Comparison of ENCODE assay signal across 9 mouse cellular contexts in the genomic region with DNA sequence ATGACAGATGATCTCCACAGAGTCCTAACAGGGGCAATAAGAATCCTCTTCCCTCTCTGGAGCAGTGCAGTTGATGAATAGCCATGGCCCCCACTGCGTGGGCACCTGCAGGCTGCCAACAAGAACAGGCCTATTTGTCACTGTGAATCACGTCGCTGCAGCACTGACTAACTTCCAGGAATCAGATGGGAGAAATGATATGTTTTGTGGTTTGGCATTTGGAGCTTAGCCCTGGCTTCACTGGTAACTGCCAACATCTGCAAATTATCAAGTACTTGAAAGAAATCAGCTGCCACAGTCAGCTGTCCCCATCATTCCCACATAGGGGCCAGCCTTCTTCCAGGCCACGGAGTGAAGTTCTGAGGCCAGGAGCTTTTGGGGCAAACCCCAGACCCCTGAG.
A peak's percentile ranks its signal among the peaks of the same experiment; 100 is the strongest.
DNase-seq lines count a peak whose midpoint lies in the region; ATAC-seq and TF ChIP-seq lines count a peak whose summit lies in the region.
"Had no signal": no experiment of that assay in that cellular context is flagged by ENCODE, and none has a peak within 500 bp of the region (broad histone marks: within the 10 kb centered on the region; RNA-seq: fewer than 3 reads in every experiment).

No protein-coding gene starts in this region.

- H3K27me3 ChIP-seq in hindbrain, embryonic 13.5 days, result no peaks in the 10 kb centered on the region
- H3K27me3 ChIP-seq in hindbrain, embryonic 14.5 days (ENCODE audit: control insufficient read depth, insufficient read depth, low read length), result no peaks in the 10 kb centered on the region
- no peaks in the 10 kb centered on the region for H3K27me3 ChIP-seq in C2C12 (ENCODE audit: control insufficient read depth, insufficient read depth, insufficient read length)
- no peaks in the 10 kb centered on the region for H3K27me3 ChIP-seq in heart, embryonic 11.5 days (ENCODE audit: control insufficient read depth, insufficient read depth, low read length)
- H3K27me3 ChIP-seq: midbrain, embryonic 12.5 days had no signal

- DNase-seq in hindbrain, embryonic 14.5 days (ENCODE audit: low spot score), result no peak
- peak; percentile 68 to 71 for DNase-seq in adrenal gland, postnatal 36 days
- DNase-seq in layer of hippocampus, adult 8-10 months (ENCODE audit: low spot score in 2 of 2), result peak; percentile 33 to 39
- no peak for DNase-seq in spleen, postnatal 10 days (ENCODE audit: low spot score in 2 of 2)
- no peak for DNase-seq in left cerebral cortex, adult 2 months (ENCODE audit: extremely low spot score in 1 of 2, low spot score in 2 of 2)

- H3K36me3 ChIP-seq in hindbrain, embryonic 13.5 days, result no peaks in the 10 kb centered on the region
- no peaks in the 10 kb centered on the region for H3K36me3 ChIP-seq in hindbrain, embryonic 14.5 days (replicated peaks; ENCODE audit: control insufficient read depth, insufficient read depth)
- H3K36me3 ChIP-seq in C2C12 (ENCODE audit: control insufficient read depth, insufficient read depth), result no peaks in the 10 kb centered on the region
- no peaks in the 10 kb centered on the region for H3K36me3 ChIP-seq in heart, embryonic 11.5 days (ENCODE audit: control insufficient read depth, insufficient read depth, low read length)
- H3K36me3 ChIP-seq: midbrain, embryonic 12.5 days had no signal

- H3K79me2 ChIP-seq in C2C12 (ENCODE audit: control insufficient read depth, insufficient read depth), result no peaks in the 10 kb centered on the region

- no peak overlapping the region for H3K4me2 ChIP-seq in hindbrain, embryonic 13.5 days
- H3K4me2 ChIP-seq in hindbrain, embryonic 14.5 days (replicated peaks), result no peak overlapping the region
- H3K4me2 ChIP-seq in heart, embryonic 11.5 days, result no peak overlapping the region
- H3K4me2 ChIP-seq: midbrain, embryonic 12.5 days had no signal

- ATAC-seq in hindbrain, embryonic 13.5 days (ENCODE audit: low FRiP score), result no peak
- no peak; the same call in 1 of the 2 replicates for ATAC-seq in hindbrain, embryonic 14.5 days (ENCODE audit: low FRiP score)
- no peak for ATAC-seq in heart, embryonic 11.5 days (replicated peaks; ENCODE audit: insufficient number of reproducible peaks, low FRiP score, low TSS enrichment)

- no peak overlapping the region for H3ac ChIP-seq in C2C12 (ENCODE audit: control insufficient read depth, insufficient read length, low read depth)

- intact Hi-C loops in left cerebral cortex, adult 2 months (cut with DNase I), result no loop called here

- no peak overlapping the region for H3K4me3 ChIP-seq in hindbrain, embryonic 13.5 days
- H3K4me3 ChIP-seq in hindbrain, embryonic 14.5 days (replicated peaks; ENCODE audit: low read length), result no peak overlapping the region
- no peak overlapping the region for H3K4me3 ChIP-seq in C2C12 (ENCODE audit: insufficient read depth, poor library complexity, severe bottlenecking)
- no peak overlapping the region for H3K4me3 ChIP-seq in left cerebral cortex, adult 2 months
- no peak overlapping the region for H3K4me3 ChIP-seq in heart, embryonic 11.5 days (ENCODE audit: low read depth, low read length)
- H3K4me3 ChIP-seq: midbrain, embryonic 12.5 days had no signal

- H3K4me1 ChIP-seq in hindbrain, embryonic 13.5 days (replicated peaks), result peaks cover 25% of the 10 kb centered on the region
- 0 out of 2 replicates have a peak, but pooled peaks cover 2% of the 10 kb centered on the region for H3K4me1 ChIP-seq in hindbrain, embryonic 14.5 days (replicated peaks; ENCODE audit: control insufficient read depth, insufficient read depth, low read length)
- H3K4me1 ChIP-seq in heart, embryonic 11.5 days (ENCODE audit: control insufficient read depth, insufficient read depth, low read length), result no peaks in the 10 kb centered on the region; the same call in 1 of the 2 replicates
- H3K4me1 ChIP-seq: midbrain, embryonic 12.5 days had no signal

- H3K9ac ChIP-seq in hindbrain, embryonic 13.5 days, result no peak overlapping the region
- H3K9ac ChIP-seq in hindbrain, embryonic 14.5 days, result no peak overlapping the region
- H3K9ac ChIP-seq in heart, embryonic 11.5 days (ENCODE audit: low read depth, low read length), result no peak overlapping the region
- H3K9ac ChIP-seq: midbrain, embryonic 12.5 days had no signal

- H3K79me3 ChIP-seq in C2C12 (ENCODE audit: low read depth), result no peaks in the 10 kb centered on the region

- no peak for TF ChIP-seq CTCF in C2C12 (IDR thresholded peaks at IDR 0.05; ENCODE audit: control insufficient read depth, insufficient read depth, insufficient read length)
- TF ChIP-seq CTCF in left cerebral cortex, adult 2 months (IDR thresholded peaks at IDR 0.05), result no peak

- peak overlapping the region; percentile 49; the same call in 1 of the 2 replicates for H3K27ac ChIP-seq in hindbrain, embryonic 13.5 days
- H3K27ac ChIP-seq in hindbrain, embryonic 14.5 days, result no peak overlapping the region
- H3K27ac ChIP-seq in left cerebral cortex, adult 2 months, result no peak overlapping the region
- no peak overlapping the region for H3K27ac ChIP-seq in heart, embryonic 11.5 days (ENCODE audit: low read depth, low read length)
- H3K27ac ChIP-seq: midbrain, embryonic 12.5 days had no signal

- WGBS in hindbrain, embryonic 13.5 days, result 61% methylated on average over 4 of the region's 4 CpGs
- 59% methylated on average over 4 of the region's 4 CpGs for WGBS in hindbrain, embryonic 14.5 days
- WGBS in heart, embryonic 11.5 days (ENCODE audit: insufficient replicate concordance), result 62% methylated on average over 4 of the region's 4 CpGs

- no peaks in the 10 kb centered on the region for H3K9me3 ChIP-seq in hindbrain, embryonic 13.5 days
- H3K9me3 ChIP-seq in hindbrain, embryonic 14.5 days (ENCODE audit: control insufficient read depth, low read length), result no peaks in the 10 kb centered on the region
- H3K9me3 ChIP-seq in heart, embryonic 11.5 days (replicated peaks; ENCODE audit: control insufficient read depth, low read length), result no peaks in the 10 kb centered on the region
- H3K9me3 ChIP-seq: midbrain, embryonic 12.5 days had no signal

TF ChIP-seq in C2C12, 6 proteins besides CTCF, POLR2A, EP300 and RAD21:
- TF ChIP-seq MYOD1 (IDR thresholded peaks at IDR 0.05; ENCODE audit: control insufficient read depth, insufficient read length, low read depth), result peak; percentile 98
- TF ChIP-seq MAX (IDR thresholded peaks at IDR 0.05), result peak; percentile 59
- no peak for TF ChIP-seq CEBPB (IDR thresholded peaks at IDR 0.05; ENCODE audit: low read depth)
- peak; percentile 36 for TF ChIP-seq USF1 (IDR thresholded peaks at IDR 0.05; ENCODE audit: low read depth)
- TF ChIP-seq MYOG (IDR thresholded peaks at IDR 0.05; ENCODE audit: control insufficient read depth, extremely low read depth, insufficient read length), result no peak
- peak; percentile 75 for TF ChIP-seq FOSL1 (IDR thresholded peaks at IDR 0.05; ENCODE audit: insufficient read depth, low read length, poor library complexity, severe bottlenecking)

Comparison
In these comparisons a context has a peak if more than half of its experiments do, and no peak if none do; other contexts are left out.
1. DNase-seq: peak in adrenal gland, postnatal 36 days (2 of 2) and layer of hippocampus, adult 8-10 months (2 of 2); none in hindbrain, embryonic 14.5 days (single experiment), spleen, postnatal 10 days (0 of 2) and left cerebral cortex, adult 2 months (0 of 2).